Mouse (Mus musculus) lung, adult 2 months (tissue): ENCODE data around the gene 1700010I14Rik. TPM values are rescaled to one million over a fixed set of nuclear protein-coding genes. Genes with fewer than 3 reads are reported as not detected.

Experiments used
- DNase-seq: peaks from one replicate; pipeline ENCODE4 v3.0.0; 2022
- H3K4me1 ChIP-seq: fragments of 200-500 bp; 2 replicates; pipeline ENCODE4 v1.6.1; 2011; ENCODE audit warnings: low read length; ENCODE audit not compliant: control insufficient read depth, insufficient read depth
- H3K4me3 ChIP-seq: fragments of 200-500 bp; replicated peaks from 2 replicates; pipeline ENCODE3; 2011; ENCODE audit warnings: low read depth, mild to moderate bottlenecking, control low read depth, low read length; ENCODE audit errors: extremely low read depth
- CTCF ChIP-seq: fragments of 200-500 bp; IDR thresholded peaks from 2 replicates; pipeline ENCODE4 v1.5.1; 2011; ENCODE audit warnings: mild to moderate bottlenecking, low read length, control low read depth; ENCODE audit not compliant: insufficient read depth
- POLR2A ChIP-seq: fragments of 200-500 bp; IDR thresholded peaks from 2 replicates; pipeline ENCODE4 v1.6.1; 2011; ENCODE audit warnings: low read depth, mild to moderate bottlenecking, control low read depth, low read length, borderline replicate concordance; ENCODE audit errors: extremely low read depth
- WGBS: fragments of 180-500 bp; shearing (Covaris S2); methylation state at CpG from one replicate; pipeline ENCODE4 v1.1.7; 2018; 5-methylcytosine and 5-hydroxymethylcytosine counted together
- polyA plus RNA-seq: library from polyadenylated mRNA; depleted of rRNA; stranded (reverse); fragments of >200 nt; gene quantifications from 2 replicates; pipeline ENCODE4 v1.2.3, GENCODE M21; 2012

The 1700010I14Rik gene
- polyA plus RNA-seq, 1 experiment = 0.52 TPM

DNA sequence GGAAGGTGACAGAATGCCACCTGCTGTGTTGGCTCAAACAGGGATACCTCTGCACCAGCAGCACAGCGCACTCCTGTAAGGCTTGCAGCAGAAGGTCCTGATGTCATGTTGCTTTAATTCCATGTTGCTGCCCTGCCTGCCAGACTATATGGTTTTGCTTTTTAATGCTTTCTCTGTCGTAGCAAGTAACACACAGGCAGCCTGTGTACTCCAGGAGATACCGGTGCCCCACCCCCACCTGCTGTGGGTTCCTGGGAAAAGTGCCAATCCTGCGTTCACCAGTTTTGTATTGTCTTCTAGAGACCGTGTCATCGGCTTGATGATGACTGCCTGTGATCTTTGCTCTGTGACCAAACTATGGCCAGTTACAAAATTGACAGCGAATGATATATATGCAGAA, 13.7 kb upstream of the 1700010I14Rik start:
- Histone ChIP-seq H3K4me1 (no peaks in the 10 kb centered on the region), H3K4me3 (no peak overlapping the region)
- 66% methylated on average over 7 of the region's 7 CpGs for WGBS
- TF ChIP-seq POLR2A (no peak), CTCF (no peak)
- DNase-seq = no peak

DNA sequence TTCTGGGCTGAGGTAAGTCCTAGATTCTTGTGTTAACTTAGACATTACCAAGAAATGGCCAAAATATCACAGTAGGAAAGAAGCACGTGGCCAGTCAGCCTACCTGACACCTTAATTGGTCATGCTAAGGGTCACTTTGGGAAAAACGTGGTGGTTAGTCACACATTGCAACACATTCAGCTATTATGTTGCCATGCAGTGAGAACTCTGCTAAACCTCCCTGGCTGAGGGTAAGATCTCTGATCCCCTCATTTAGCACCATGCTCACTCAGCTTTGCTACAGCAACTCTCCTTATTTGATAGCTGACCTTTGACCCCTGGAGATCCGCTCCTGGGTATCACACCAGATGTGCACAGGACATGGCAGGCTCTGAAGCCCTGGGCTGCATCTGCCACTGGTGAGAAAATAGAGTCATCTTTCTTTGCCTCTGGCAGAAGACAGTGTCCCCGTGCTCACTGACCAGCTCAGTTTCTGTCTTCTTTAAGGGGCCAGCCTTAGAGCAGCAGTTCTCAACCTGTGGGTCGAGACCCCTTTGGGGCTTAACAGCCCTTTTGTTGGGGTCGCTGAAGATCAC, 13.2 kb upstream of the 1700010I14Rik start:
- WGBS = 73% methylated on average over 6 of the region's 6 CpGs
- no peak for TF ChIP-seq CTCF
- no peak for TF ChIP-seq POLR2A
- H3K4me3 ChIP-seq = no peak overlapping the region
- DNase-seq = no peak
- H3K4me1 ChIP-seq = no peaks in the 10 kb centered on the region

GRCm38 (mm10) chr17:8976745-8977144, 11.4 kb upstream of the 1700010I14Rik start:
- TF ChIP-seq CTCF (no peak), POLR2A (no peak)
- no peak overlapping the region for H3K4me3 ChIP-seq
- no peak for DNase-seq
- 89% methylated on average over 6 of the region's 6 CpGs for whole genome bisulfite sequencing
- no peaks in the 10 kb centered on the region for H3K4me1 ChIP-seq

DNA sequence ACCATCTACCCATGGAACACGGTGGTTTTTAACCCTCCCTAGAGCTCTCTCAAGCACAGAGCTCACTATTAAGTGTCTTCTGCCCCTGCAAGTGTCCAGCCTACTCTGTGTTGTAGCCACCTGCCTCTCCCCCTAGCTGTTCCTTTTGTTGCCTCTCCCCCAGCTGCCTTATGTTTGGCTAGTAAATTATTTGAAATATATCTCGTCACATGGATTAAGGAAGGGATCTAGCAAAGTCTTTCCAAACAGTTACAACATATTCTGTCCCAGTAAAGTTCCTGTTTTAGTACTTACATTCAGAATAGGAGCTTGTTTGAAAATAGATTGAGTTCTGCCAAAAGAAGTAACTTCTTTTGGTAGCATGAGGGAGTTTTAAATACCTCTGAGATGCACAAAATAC, 10.9 kb upstream of the 1700010I14Rik start:
- Histone ChIP-seq H3K4me3 (no peak overlapping the region), H3K4me1 (no peaks in the 10 kb centered on the region)
- 71% methylated on average over 2 of the region's 2 CpGs for WGBS
- TF ChIP-seq POLR2A = no peak
- TF ChIP-seq CTCF = no peak
- DNase-seq = no peak

- TF ChIP-seq CTCF = no peak
- TF ChIP-seq POLR2A = no peak
- H3K4me1 ChIP-seq = no peaks in the 10 kb centered on the region
- H3K4me3 ChIP-seq = no peak overlapping the region
- no peak for DNase-seq
- WGBS = 76% methylated on average over 2 of the region's 2 CpGs
These were observed 4.6 kb upstream of the 1700010I14Rik start for GRCm38 (mm10) chr17:8983576-8983975.

- peak; percentile 15 for DNase-seq
- Histone ChIP-seq H3K4me3 (no peak overlapping the region), H3K4me1 (peaks cover 2% of the 10 kb centered on the region; the same call in 1 of the 2 replicates)
- WGBS = 26% methylated on average over 5 of the region's 5 CpGs
- TF ChIP-seq CTCF (no peak), POLR2A (no peak)
These were observed 2.4 kb upstream of the 1700010I14Rik start for GRCm38 (mm10) chr17:8985714-8986113.

DNA sequence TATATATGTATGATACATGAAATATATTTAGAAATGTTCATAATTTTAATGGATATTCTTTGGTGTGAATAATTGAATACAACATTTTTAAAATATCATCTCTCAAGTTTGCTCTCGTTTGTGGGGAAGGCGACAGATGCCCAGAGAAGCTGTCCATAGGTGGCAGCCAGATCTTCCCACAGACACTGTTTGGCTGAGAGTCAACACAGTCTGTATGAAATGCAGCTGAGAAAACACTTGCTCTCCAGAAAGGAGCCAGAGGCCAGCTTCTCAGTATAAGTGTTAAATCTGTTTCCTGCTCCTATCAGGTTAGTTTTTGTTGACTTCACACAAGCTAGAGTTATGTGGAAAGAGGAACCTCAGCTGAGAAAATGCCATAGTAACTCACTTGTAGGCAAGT, 1.6 kb upstream of the 1700010I14Rik start:
- no peak overlapping the region for H3K4me3 ChIP-seq
- H3K4me1 ChIP-seq = peaks cover 2% of the 10 kb centered on the region; the same call in 1 of the 2 replicates
- 60% methylated on average over 2 of the region's 2 CpGs for WGBS
- DNase-seq = no peak
- TF ChIP-seq POLR2A (no peak), CTCF (no peak)

- H3K4me3 ChIP-seq = no peak overlapping the region
- no peak for TF ChIP-seq POLR2A
- TF ChIP-seq CTCF = no peak
- peaks cover 2% of the 10 kb centered on the region; the same call in 1 of the 2 replicates for H3K4me1 ChIP-seq
- no peak for DNase-seq
- 82% methylated on average over 5 of the region's 5 CpGs for WGBS
These were observed 764 bp upstream of the 1700010I14Rik start for GRCm38 (mm10) chr17:8987369-8987768.

GRCm38 (mm10) chr17:8991160-8991559, 3.0 kb downstream of the 1700010I14Rik start:
- Histone ChIP-seq H3K4me1 (peaks cover 2% of the 10 kb centered on the region; the same call in 1 of the 2 replicates), H3K4me3 (no peak overlapping the region)
- 44% methylated on average over 8 of the region's 8 CpGs for WGBS
- TF ChIP-seq CTCF (0 out of 2 replicates have a peak, but pooled peaks have one; percentile 14), POLR2A (no peak)
- no peak for DNase-seq

- no peak for DNase-seq
- no peak overlapping the region for H3K4me3 ChIP-seq
- WGBS = 80% methylated on average over 1 of the region's 1 CpGs
- H3K4me1 ChIP-seq = no peaks in the 10 kb centered on the region
- TF ChIP-seq POLR2A (no peak), CTCF (no peak)
These were observed 7.2 kb downstream of the 1700010I14Rik start for GRCm38 (mm10) chr17:8995344-8995743.

DNA sequence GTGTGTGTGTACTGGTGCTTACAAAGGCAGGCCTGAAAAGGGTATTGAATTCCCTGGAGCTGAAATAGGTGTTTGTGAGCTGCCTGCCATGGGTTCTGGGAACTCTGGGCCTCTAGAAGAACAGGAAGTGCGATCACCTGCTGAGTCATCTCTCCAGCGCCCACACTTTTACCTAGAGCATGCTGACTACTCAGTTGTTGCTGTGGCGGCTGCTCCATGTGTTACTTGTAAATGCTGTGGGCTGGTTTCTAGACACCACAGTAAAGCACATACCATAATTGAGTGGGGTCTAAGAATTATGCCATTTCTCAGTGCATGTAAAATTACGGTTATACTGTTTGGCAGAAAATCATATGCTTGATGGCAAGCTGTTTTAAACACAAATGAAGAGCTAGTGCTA, 14.3 kb downstream of the 1700010I14Rik start:
- WGBS = 65% methylated on average over 4 of the region's 4 CpGs
- no peak for TF ChIP-seq POLR2A
- TF ChIP-seq CTCF = no peak
- DNase-seq = no peak

More for the DNA sequence above, 14.3 kb downstream of the 1700010I14Rik start:
- Histone ChIP-seq H3K4me1 (no peaks in the 10 kb centered on the region), H3K4me3 (no peak overlapping the region)
